Mouse (Mus musculus): ENCODE results near the gene Cript.

The Cript gene

DNA sequence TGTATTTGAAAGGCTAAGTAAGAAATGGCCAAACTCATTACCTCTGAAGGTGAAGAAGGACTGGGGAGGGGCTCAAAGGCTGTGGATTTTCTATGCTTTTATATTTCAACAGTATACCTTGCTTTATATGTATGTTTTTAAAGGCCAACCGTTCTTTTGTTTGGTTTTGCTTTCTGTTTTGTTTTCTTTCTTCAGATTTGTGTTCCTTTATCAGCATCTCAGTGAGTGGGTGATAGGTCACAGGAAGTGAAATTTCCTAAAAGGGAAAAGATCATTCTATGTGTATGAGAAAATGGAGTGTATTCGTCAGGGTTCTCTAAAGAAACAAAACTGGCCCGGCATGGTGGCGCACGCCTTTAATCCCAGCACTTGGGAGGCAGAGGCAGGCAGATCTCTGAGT lies 58.3 kb downstream of the Cript start:
- in situ Hi-C loops (cut with MboI; ENCODE audit: unreplicated experiment in 2 of 2), result no loop called here

Measured in v-Abl transformed pro-B cells (cell line).